ENCODE assay signal across 18 mouse cellular contexts in the genomic region with DNA sequence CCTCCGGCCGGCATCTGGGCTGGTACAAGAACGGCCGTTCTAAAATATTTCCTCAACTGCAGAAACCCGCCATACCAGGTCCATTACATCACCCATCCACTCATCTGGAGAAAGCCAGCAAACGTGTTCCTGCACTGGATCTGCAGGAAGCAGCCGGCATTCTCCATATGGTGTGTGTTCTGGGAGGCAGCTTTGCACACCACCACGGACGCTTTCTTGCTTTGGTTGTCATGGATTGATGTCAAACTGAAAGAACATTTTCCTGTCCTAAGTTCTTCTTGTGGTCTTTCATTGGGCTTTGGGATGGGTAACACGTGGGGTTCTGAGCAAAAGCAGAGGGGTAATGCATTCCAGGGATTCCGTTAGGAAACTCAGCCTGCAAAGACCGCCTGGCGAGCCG. TPM values are rescaled to one million over a fixed set of nuclear protein-coding genes. Genes with fewer than 3 reads are reported as not detected.
DNase-seq lines count a peak whose midpoint lies in the region; ATAC-seq and TF ChIP-seq lines count a peak whose summit lies in the region.
"Had no signal": no experiment of that assay in that cellular context is flagged by ENCODE, and none has a peak within 500 bp of the region (broad histone marks: within the 10 kb centered on the region; RNA-seq: fewer than 3 reads in every experiment).

No protein-coding gene starts in this region.

- ATAC-seq in forebrain, postnatal 0 days = peak; percentile 40; the same call in 1 of the 2 replicates
- ATAC-seq in forebrain, embryonic 16.5 days = no peak
- ATAC-seq in Patski = peak; percentile 19
- no peak for ATAC-seq in midbrain, embryonic 16.5 days
- ATAC-seq: forebrain, embryonic 15.5 days; hindbrain, postnatal 0 days had no signal

- 76% methylated on average over 14 of the region's 14 CpGs for WGBS in forebrain, postnatal 0 days
- 73% methylated on average over 14 of the region's 14 CpGs for WGBS in forebrain, embryonic 16.5 days
- WGBS in midbrain, embryonic 16.5 days = 87% methylated on average over 14 of the region's 14 CpGs

- in situ Hi-C loops in Patski (cut with MboI; ENCODE audit: low pct_unique_long_range_greater_than_20kb) = loop anchor here (10.0 kb wide), 1 partner anchor 427 kb away; no protein-coding TSS in a partner anchor

- no peaks in the 10 kb centered on the region for H3K36me3 ChIP-seq in forebrain, postnatal 0 days (ENCODE audit: insufficient read depth)
- H3K36me3 ChIP-seq in forebrain, embryonic 16.5 days (ENCODE audit: control insufficient read depth, insufficient read depth) = no peaks in the 10 kb centered on the region
- H3K36me3 ChIP-seq in midbrain, embryonic 16.5 days (ENCODE audit: control insufficient read depth, insufficient read depth, low read length) = no peaks in the 10 kb centered on the region
- H3K36me3 ChIP-seq: embryonic facial prominence, embryonic 12.5 days; forebrain, embryonic 15.5 days; limb, embryonic 13.5 days; lung, embryonic 15.5 days had no signal

- H3K27me3 ChIP-seq in forebrain, postnatal 0 days (ENCODE audit: insufficient read depth, low read length) = no peaks in the 10 kb centered on the region
- no peaks in the 10 kb centered on the region for H3K27me3 ChIP-seq in forebrain, embryonic 16.5 days (replicated peaks; ENCODE audit: control insufficient read depth, insufficient read depth, low read length)
- H3K27me3 ChIP-seq in Patski = no peaks in the 10 kb centered on the region
- no peaks in the 10 kb centered on the region for H3K27me3 ChIP-seq in midbrain, embryonic 16.5 days (ENCODE audit: control insufficient read depth, insufficient read depth, low read depth, low read length)
- H3K27me3 ChIP-seq: embryonic facial prominence, embryonic 12.5 days; forebrain, embryonic 15.5 days; limb, embryonic 13.5 days; lung, embryonic 15.5 days had no signal

- TF ChIP-seq CTCF in forebrain, postnatal 0 days (IDR thresholded peaks at IDR 0.05; ENCODE audit: low read depth) = no peak
- no peak for TF ChIP-seq CTCF in Patski (IDR thresholded peaks at IDR 0.05)

- no peak overlapping the region for H3K4me3 ChIP-seq in forebrain, postnatal 0 days (ENCODE audit: low read depth, low read length)
- no peak overlapping the region for H3K4me3 ChIP-seq in forebrain, embryonic 16.5 days (replicated peaks; ENCODE audit: low read length)
- H3K4me3 ChIP-seq in midbrain, embryonic 16.5 days (ENCODE audit: low read depth, low read length) = no peak overlapping the region
- H3K4me3 ChIP-seq: embryonic facial prominence, embryonic 12.5 days; forebrain, embryonic 15.5 days; limb, embryonic 13.5 days; lung, embryonic 15.5 days had no signal

- H3K4me1 ChIP-seq in forebrain, postnatal 0 days (ENCODE audit: insufficient read depth) = peaks cover 6% of the 10 kb centered on the region
- H3K4me1 ChIP-seq in forebrain, embryonic 16.5 days (replicated peaks; ENCODE audit: control insufficient read depth, insufficient read depth, low read length) = peaks cover 10% of the 10 kb centered on the region
- no peaks in the 10 kb centered on the region for H3K4me1 ChIP-seq in midbrain, embryonic 16.5 days (ENCODE audit: control insufficient read depth, insufficient read depth, low read length)

- H3K27ac ChIP-seq in forebrain, postnatal 0 days (ENCODE audit: low read depth, low read length) = no peak overlapping the region
- H3K27ac ChIP-seq in forebrain, embryonic 16.5 days (ENCODE audit: low read length) = no peak overlapping the region
- no peak overlapping the region for H3K27ac ChIP-seq in midbrain, embryonic 16.5 days (ENCODE audit: low read length)
- H3K27ac ChIP-seq: embryonic facial prominence, embryonic 12.5 days; forebrain, embryonic 15.5 days; hindbrain, postnatal 0 days; kidney, postnatal 0 days; limb, embryonic 13.5 days; lung, embryonic 15.5 days had no signal

- no peak overlapping the region for H3K4me2 ChIP-seq in forebrain, postnatal 0 days (ENCODE audit: low read depth)
- H3K4me2 ChIP-seq in forebrain, embryonic 16.5 days (ENCODE audit: low read length) = no peak overlapping the region
- H3K4me2 ChIP-seq in midbrain, embryonic 16.5 days (ENCODE audit: low read length) = no peak overlapping the region
- H3K4me2 ChIP-seq: embryonic facial prominence, embryonic 12.5 days; forebrain, embryonic 15.5 days; limb, embryonic 13.5 days; lung, embryonic 15.5 days had no signal

- POLR2A ChIA-PET in Patski (lab: Charles Lee) = no interaction called here

- H3K9ac ChIP-seq in forebrain, postnatal 0 days = no peak overlapping the region; the same call in 1 of the 2 replicates
- H3K9ac ChIP-seq in forebrain, embryonic 16.5 days (replicated peaks; ENCODE audit: low read depth, low read length) = no peak overlapping the region
- no peak overlapping the region for H3K9ac ChIP-seq in midbrain, embryonic 16.5 days (ENCODE audit: low read depth, low read length)
- H3K9ac ChIP-seq: embryonic facial prominence, embryonic 12.5 days; forebrain, embryonic 15.5 days; limb, embryonic 13.5 days; lung, embryonic 15.5 days had no signal

- H3K9me3 ChIP-seq in forebrain, postnatal 0 days (ENCODE audit: low read length) = no peaks in the 10 kb centered on the region
- no peaks in the 10 kb centered on the region for H3K9me3 ChIP-seq in forebrain, embryonic 16.5 days (ENCODE audit: control insufficient read depth, low read length)
- H3K9me3 ChIP-seq in midbrain, embryonic 16.5 days (replicated peaks; ENCODE audit: control insufficient read depth, low read length, poor library complexity, severe bottlenecking) = no peaks in the 10 kb centered on the region
- H3K9me3 ChIP-seq: embryonic facial prominence, embryonic 12.5 days; forebrain, embryonic 15.5 days; limb, embryonic 13.5 days; lung, embryonic 15.5 days had no signal

- intact Hi-C loops in gastrocnemius, postnatal 36 days (cut with DNase I) = no loop called here

- no peak for DNase-seq in forebrain, postnatal 0 days
- peak; percentile 51 for DNase-seq in layer of hippocampus, adult 11-12 months (ENCODE audit: low spot score)
- no peak for DNase-seq in layer of hippocampus, postnatal 10 days (ENCODE audit: low spot score in 2 of 2)
- no peak for DNase-seq in Patski (ENCODE audit: low read depth, low spot score)
- DNase-seq in layer of hippocampus, adult 9-11 months = peak; percentile 60
- DNase-seq in gastrocnemius, postnatal 36 days = no peak
- DNase-seq: adrenal gland, postnatal 14 days; cerebellum, postnatal 25 days; midbrain, embryonic 14.5 days; thymus, adult 2 months had no signal

- CTCF ChIA-PET in Patski (lab: Charles Lee) = interaction anchor here (1.0 kb wide), 1 partner anchor 224 kb away, joined by 3 read pairs; no protein-coding TSS in a partner anchor

RNA-seq across cellular contexts. Expression of a gene that starts 10.7 kb away (rescaled TPM):
- 1.3 and 2.6 TPM in 2 replicates for total RNA-seq in forebrain, postnatal 0 days (2014; rRNA removed)
- 1.8 and 2.7 TPM in 2 replicates for polyA plus RNA-seq in forebrain, postnatal 0 days (2015; fragmentation: Nextera tagmentation; extraction: Ambion mirVana)
- 1.5 and 1.7 TPM in 2 replicates for polyA plus RNA-seq in forebrain, embryonic 16.5 days (2015; fragmentation: Nextera tagmentation; extraction: Ambion mirVana)
- total RNA-seq in layer of hippocampus, postnatal 10 days (2021) = 1 to 10 TPM; 3.3 to 4.2 TPM
- 0.30 TPM for polyA plus RNA-seq in Patski (2021)
- 2.3 and 2.8 TPM in 2 replicates for polyA plus RNA-seq in midbrain, embryonic 16.5 days (2015; fragmentation: Nextera tagmentation; extraction: Ambion mirVana)
- total RNA-seq in gastrocnemius, postnatal 36 days (2021) = under 1 TPM; 0.79 to 0.96 TPM

RNA-seq across cellular contexts. Expression of a gene that starts 37.9 kb away (rescaled TPM):
- total RNA-seq in forebrain, postnatal 0 days (2014; rRNA removed) = 12.5 and 25.2 TPM in 2 replicates
- polyA plus RNA-seq in forebrain, postnatal 0 days (2015; fragmentation: Nextera tagmentation; extraction: Ambion mirVana) = 12.6 and 14.3 TPM in 2 replicates
- polyA plus RNA-seq in forebrain, embryonic 16.5 days (2015; fragmentation: Nextera tagmentation; extraction: Ambion mirVana) = 13.8 and 14.5 TPM in 2 replicates
- total RNA-seq in layer of hippocampus, postnatal 10 days (2021) = 10 to 100 TPM in 1 of 2 experiments, 1 to 10 TPM in 1; 8.8 to 10.3 TPM
- 44.1 TPM for polyA plus RNA-seq in Patski (2021)
- polyA plus RNA-seq in midbrain, embryonic 16.5 days (2015; fragmentation: Nextera tagmentation; extraction: Ambion mirVana) = 10.9 and 11.7 TPM in 2 replicates
- total RNA-seq in gastrocnemius, postnatal 36 days (2021) = 1 to 10 TPM in 1 of 2 experiments, under 1 TPM in 1; 0.51 to 1.5 TPM

Comparison
In these comparisons a context has a peak if more than half of its experiments do, and no peak if none do; other contexts are left out.
1. ATAC-seq: peak in forebrain, postnatal 0 days (single experiment) and Patski (single experiment); none in forebrain, embryonic 16.5 days (single experiment) and midbrain, embryonic 16.5 days (single experiment).
2. DNase-seq: peak in layer of hippocampus, adult 11-12 months (single experiment) and layer of hippocampus, adult 9-11 months (single experiment); none in forebrain, postnatal 0 days (single experiment), layer of hippocampus, postnatal 10 days (0 of 2), Patski (single experiment) and gastrocnemius, postnatal 36 days (0 of 2).